Mouse (Mus musculus) left cerebral cortex, adult 8-10 months (tissue): ENCODE measurements around the gene Aatk. TPM values are rescaled to one million over a fixed set of nuclear protein-coding genes. Genes with fewer than 3 reads are reported as not detected.
A peak's percentile ranks its signal among the peaks of the same experiment; 100 is the strongest.

Experiments
- DNase-seq, 2 experiments: peaks; one replicate each; pipeline ENCODE4 v3.0.0; 2022; ENCODE audit warnings: low spot score in 2 of 2
- total RNA-seq, 4 experiments: library from RNA; stranded (reverse); gene quantifications; 2 replicates each; pipeline ENCODE4 v1.2.4; 2022

Aatk gene
- total RNA-seq, 4 experiments from 2014 or later, result 217 to 244 (median 225) TPM

DNA sequence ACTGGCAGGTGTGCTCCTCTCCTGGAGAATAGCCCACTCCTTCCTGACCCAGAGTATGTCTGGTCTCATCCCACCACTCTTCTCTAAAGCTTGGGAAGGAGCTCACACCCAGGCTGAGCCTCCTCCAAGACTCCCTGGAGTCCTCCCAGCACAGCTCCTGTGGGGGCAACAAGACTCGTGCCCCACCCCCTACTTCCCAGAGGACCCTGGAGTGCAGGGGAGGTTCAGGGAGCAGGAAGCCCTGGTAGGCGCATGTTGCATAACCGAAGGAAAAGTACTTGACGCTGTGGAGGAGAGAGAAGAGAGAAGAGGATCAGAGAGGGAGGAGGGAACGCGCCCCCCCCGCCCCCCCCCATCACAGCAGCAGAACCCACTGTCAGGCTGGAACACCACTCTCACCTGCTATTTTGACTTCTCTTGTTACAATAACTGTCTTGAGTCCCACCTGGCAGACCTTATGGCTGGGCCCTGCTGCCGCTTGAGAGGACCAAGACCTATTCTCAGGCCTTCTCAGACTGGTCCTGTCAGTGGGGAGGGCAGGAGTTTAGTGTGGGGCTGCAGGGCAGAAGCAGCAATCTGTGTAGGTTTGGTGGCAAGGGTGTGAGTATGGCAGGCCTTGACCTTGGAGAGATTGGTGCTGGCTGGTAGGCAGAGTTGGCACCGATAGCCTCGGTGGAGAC lies 56.2 kb downstream of the Aatk start:
- DNase-seq, result peak in 1 of 2 experiments; percentile 67

DNA sequence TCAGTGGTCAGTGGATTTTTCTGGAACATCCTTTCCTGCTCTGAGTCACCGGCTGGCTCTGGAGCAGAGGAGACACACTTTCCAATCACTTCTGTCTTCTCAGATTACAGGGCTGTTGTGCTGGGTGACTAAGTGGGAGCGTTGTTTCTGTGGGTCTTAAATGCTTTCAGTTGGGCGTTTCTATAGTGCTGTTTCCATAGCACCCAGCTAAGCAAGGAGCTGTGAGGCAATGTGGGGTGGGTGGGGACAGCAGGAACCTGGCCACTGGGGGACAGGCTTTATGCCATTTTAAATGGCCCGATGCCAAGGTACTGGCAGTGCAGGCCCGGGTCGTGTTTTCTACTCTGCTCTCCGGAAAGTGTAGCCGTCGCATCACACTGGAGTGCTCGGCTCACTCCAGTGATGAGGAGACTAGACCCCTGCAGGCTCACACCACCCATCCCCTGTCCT lies 57.8 kb downstream of the Aatk start:
- peak in 1 of 2 experiments; percentile 82 for DNase-seq

DNA sequence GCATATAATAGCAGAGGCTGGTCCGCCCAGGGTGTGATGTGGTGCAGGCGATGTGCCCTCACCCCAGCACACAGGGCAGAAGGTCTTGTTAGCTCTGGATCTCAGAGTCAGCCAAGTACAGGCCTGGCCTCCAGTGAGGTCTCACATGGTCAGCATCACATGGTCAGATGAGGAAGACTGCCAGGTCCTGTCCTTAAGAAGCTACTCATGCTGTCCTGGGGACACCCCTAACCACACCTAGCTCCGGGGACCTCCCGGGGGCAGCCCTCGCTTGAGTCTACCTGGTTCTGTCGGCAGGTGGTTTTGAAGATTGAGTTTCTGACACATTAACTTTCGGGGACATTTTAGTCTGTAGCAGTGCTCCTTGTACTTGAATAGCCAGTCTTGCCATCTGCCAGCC lies 58.6 kb downstream of the Aatk start:
- DNase-seq, result no peak

DNA sequence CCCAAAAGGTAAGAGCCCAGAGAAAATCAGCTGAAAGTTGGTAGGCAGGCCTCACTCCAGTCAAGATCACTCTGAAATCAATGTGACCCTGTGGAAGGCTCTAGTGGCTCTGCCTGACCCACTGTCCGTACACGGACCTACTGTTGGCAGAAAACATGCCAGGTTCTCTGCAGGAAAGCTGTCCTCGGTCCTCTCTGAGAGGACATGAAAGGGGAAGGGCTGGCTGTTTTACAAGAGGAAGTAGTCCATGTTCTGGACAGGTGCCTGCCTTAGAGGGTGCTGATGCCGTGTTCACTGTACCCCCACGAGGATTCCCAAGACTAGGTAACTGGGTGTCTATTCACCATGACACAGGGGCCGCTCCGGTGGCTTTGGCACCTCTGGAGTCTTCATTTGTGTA lies 59.1 kb downstream of the Aatk start:
- no peak for DNase-seq

DNA sequence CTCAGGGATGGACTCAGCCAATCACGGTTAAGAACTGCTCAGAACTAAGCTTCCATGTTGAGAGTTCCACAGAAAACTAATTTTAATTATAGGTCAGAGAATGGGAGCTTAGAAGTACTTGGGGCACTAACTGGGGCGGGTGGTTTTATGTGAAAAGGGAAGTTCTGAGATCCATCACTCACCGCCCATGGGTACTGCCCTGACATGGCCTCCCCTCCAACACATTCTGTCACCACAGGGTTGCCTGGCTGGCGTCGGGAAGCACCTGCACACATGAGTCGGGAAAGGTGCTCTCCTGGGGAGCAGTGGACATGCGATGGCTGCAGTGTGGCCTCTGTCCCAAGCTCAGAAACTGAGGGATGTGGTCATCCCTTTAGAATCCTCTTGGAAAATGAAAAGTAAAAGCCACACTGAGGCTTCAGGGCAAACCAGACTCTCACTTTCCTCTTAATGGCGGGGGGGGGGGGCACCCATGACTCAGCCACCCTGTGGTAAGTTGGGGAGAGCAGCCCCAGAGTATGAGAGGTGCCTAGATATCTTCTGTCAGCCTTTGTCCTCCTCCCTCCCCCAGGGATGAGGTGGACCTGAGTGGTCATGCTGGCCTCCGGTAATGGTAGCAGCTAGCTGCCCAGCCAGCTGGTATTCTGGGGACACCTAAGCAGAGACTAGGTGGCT lies 60.1 kb downstream of the Aatk start:
- no peak for DNase-seq

DNA sequence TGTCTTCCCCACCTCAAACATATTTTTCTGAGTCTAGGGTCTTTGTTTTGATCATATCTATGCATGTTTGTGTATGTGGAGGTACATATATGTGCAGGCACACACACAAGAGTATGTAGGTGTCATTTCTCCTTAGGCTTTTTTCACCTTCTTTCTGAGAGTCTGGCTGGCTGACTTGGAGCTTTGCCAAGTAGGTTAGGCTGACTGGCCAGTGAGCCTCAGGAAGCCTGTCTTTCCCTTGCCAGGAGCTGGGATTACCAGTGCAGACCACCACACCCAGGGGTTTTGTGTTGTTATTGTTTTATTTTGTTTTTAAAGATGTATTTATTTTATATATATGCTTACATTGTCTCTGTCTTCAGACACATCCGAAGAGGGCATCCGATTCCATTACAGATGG lies 63.8 kb downstream of the Aatk start:
- DNase-seq, result no peak

DNA sequence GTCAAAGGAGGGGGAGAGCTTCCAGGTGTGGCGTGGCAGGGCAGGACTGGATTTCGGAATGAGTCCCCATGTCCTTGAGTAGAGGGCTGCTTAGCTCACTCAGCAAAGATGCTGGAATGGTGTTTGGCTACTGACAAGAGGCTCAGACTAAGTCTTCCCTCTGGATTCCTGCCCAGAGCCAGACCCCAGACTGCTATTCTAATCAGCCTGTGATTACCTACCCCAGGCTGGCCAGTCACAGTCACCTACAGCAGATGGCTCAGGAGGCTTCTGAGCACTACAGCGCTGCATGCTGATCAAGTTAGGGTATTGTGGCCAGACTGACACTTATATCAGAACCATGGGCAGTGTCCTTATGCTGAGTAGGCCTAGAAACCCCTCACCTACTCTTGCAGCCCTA lies 64.7 kb downstream of the Aatk start:
- DNase-seq, result no peak

DNA sequence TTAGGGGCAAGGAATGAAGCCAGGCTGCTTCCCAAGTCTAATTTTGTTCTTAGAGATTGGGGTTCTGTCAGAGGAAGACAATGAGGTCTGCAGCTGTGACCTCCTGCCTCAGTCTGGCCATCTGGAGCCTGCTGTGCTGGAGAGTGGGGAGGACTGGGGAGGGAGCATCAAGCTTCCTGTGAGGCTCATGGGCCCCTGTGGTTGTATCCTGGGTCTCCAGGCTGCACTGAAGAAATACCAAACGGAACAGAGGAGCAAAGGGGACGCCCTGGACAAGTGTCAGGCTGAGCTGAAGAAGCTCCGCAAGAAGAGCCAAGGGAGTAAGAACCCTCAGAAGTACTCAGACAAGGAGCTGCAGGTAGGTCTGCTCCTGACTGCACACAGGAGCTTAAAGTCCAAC lies 65.2 kb downstream of the Aatk start:
- no peak for DNase-seq

DNA sequence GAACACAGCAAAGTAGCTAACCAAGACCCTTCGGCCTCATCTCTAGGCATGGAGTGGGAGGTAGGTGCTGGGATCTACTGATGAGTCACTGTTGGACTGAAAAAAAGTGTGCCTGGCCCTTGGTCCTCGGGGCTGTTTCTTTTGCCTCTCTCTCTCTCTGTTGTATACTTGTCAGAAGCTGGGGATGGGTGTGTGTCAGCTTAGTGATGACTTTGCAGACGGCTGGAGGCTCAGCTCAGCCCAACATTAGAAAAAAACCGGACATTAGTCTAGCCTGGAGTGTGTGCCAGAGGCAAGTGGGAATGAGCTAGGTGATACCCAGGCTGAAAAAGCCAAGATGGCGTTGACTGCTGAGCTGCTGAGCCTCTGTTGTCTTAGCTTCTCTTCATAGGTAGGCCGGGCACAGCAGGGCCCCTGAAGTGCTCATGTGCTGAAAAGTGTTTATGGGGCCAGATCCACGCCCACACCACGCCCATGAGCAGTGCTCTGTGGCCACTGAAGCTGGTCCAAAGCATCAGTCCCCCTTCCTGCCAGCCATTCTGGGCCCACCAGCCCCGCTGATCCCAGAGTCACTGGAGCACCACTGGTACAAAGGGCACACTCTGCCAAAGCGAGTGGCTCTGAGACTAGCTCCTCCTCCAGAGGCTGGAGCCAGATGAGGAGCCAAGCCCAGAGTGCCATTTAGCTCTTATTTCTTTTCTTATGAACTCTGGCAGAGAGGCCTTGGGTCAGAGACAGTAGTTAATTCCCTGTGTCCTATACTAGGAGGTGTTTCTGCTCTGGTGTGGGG lies 67.2 kb downstream of the Aatk start:
- DNase-seq, result no peak

DNA sequence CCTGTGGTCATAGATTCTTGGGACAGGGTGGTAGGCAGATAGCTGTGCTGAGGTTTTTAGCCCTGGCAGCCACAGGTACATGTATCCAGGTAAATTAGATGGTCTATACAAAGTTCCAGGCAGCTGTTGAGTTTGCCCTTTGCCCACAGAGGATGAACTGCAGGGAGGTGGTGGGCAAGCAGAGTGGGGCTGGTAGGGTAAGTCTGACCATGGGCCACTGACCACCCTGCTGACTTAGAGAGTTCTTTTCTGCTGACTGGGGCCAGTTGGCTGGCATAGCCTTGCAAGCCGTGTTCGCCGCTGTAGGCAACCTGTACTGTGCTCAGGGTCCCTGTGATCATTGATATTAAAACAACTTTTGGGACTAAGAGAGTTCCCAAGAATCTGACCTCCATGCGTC lies 68.3 kb downstream of the Aatk start:
- DNase-seq, result no peak

DNA sequence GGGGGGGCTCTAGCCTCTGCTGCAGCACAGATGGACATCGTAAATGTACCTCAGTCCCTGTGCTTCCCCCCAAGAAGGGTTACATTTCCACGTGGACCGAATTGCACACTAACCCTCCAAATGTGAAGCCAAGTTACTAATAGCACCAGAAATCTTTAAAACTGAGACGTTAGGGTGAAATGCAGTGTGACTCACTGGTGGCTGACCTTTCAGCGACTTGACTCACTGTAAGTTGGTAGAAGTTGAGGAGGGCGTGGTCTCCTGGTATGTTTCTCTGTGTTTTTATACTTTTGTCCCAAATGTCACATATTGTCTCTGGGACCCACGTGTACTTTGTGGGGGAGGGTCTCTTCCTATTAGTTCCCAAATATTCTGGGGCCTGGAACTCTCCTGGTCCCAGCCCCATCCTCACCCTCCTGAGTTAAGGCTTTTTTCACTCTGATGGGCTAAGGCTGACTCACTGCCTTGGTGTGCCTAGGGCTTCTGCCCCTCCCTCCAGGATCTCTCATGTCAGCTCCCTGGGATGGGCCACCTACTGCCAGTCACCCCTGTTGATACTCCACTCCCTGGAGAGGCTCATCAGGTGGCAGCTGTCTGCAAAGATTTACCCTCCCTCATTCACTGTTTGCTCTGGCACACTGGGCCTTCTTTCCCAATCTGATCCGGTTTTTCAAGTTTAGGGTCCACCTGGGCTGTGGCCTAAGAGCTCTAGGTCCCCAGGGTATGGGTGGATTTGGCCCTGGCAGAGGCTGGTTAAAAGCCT lies 71.0 kb downstream of the Aatk start:
- no peak for DNase-seq

DNA sequence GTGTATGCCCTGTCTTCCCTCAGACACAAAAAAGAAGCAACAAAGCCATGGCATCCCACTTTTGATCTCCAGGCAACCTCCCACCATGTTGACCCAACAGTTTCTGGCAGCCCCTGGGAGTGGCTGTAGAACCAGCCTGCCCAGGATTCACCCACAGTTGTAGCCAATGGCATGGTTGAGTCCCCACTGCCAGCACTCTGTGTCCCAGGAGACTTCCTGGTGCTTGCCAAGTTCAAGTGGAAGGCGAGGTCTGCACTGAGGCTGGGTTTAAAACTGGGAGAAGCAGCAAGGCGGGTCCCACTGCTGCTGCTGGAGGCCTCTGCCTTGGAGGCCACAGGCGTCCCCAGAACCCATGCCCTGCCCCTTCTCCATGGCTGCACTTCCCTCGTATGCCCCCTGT lies 73.2 kb downstream of the Aatk start:
- no peak for DNase-seq

DNA sequence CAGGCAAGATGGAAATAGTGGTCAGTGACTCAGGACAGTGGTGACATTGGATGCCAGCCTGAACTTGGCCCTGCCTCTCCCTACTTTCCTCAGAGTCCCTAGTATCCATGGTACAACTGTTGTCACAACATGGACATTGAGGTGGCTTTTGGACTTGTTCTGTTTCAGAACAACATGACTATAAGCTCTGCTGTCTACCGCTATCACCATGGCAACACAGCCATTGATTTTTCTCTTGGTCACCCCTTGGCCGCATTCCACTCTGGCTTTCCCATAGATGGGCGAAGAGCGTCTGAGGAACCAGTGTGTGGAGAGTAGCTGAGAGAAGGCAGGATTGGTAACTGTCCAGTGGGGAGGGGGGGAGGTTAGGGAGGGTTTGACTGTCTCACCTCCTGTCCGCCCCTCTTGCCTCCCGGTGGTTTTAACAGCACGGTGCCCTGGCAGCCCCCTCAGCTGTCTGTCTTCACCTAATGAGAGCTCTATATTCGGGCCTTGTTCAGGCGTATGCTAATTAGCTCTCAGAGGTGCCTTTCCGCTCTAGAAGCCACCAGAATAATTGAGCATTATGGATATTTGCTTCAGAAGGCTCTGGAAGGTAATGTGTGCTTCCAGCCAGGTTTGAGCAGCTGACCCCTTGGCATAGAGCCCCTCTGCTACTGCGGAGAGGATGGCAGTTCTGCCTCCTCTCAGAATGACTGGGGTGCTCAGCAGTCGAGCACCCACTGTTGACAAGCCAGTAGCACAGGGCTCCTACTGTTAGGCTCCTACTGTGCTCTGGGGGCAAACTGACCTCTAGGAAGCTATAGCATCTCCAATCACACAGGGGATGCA lies 76.7 kb downstream of the Aatk start:
- DNase-seq, result no peak

DNA sequence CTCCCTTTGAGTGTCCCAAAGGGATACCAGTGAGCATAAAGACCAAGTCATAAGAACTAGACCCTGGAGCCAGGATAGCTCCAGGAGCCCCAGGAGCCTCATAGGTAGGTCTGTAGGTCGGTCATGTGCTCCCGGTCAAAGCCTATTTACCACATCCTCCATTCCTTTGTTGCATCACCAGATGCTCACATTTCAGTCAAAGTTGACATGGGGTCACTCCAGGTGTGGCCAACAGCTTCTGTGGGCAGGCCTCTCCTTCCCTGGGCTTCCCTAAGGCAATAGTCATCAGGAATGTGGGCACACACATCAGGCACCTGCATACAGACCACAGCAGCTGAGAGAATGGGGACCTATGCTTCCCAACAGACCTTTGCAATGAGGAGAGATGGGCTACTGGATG lies 79.1 kb downstream of the Aatk start:
- DNase-seq, result no peak

DNA sequence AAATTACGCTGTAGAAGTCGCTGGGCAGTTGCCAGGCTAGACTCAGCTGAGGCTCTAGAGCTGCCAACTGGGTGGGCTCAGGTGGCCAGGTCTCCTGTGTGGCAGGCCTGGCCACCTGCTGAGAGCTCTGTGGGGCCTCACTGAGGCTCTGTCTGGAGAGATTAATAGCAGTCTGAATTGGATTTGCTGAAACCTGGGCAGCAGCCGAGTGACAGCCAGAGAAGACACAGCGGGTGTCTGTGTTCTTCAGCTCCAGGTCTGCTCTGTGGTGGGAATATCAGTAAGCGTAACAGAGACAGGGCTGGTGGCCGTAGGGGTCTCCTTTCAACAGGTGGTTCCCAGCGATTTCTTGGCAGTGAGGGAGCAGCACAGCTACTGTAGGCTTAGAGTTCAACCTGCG lies 79.6 kb downstream of the Aatk start:
- DNase-seq, result no peak

DNA sequence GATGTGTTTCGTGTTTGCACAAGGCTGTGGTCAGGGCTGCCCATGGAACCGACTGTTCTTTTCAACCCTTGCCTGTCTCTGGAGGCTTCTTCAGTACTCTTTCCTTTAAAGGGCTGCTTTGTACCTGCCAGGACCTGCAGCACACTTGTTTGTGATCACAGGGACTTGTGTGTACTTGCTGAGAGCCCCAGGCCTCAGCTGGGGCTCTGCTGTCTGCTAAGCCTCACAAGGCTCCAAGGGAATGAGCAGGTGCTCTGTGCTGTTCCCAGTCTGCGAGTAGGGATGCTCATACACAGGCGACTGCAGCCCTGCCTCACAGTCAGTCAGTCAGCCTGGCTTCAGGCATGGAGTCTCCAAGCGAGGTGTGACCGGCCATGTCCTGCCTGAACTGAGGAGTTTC lies 80.7 kb downstream of the Aatk start:
- DNase-seq, result no peak

DNA sequence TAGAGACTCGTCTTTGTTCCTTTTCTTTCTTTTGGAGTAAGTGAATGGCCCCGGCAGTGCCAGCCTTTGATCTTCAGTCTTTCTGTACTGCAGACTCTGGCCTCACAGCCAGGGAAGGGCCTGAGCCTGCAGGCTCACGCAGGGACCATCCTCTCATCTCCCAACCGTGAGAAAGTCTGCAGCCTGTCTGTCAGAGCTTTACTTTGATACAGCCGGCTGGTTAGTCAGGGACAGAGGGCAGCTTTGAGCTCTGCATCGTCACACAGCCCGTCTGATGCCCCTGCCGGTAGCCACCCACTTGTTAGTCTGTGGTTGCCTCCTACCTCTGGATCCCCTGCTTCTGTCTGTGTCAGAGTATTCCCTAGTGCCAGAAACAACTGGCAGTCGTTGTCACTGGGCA lies 81.9 kb downstream of the Aatk start:
- DNase-seq, result no peak

DNA sequence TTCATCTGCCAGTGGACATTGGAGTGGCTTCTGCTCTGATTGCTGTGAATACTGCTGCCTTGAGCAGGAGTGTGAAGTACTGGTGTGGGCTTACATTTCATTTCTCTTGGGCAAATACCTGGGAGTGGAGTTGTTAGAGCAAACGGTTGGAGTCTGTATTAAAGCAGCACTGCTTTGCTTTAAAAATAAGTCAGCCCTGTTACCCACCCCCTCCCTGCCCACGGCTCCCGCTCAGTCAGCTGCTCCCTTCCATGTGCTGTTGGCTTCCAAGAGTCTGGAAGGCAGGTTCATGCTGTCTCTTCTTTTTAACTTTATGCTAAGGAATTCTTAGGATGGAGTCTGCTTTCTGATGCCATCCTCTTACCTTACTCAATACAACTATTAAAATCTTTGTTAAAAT lies 85.5 kb downstream of the Aatk start:
- no peak for DNase-seq

DNA sequence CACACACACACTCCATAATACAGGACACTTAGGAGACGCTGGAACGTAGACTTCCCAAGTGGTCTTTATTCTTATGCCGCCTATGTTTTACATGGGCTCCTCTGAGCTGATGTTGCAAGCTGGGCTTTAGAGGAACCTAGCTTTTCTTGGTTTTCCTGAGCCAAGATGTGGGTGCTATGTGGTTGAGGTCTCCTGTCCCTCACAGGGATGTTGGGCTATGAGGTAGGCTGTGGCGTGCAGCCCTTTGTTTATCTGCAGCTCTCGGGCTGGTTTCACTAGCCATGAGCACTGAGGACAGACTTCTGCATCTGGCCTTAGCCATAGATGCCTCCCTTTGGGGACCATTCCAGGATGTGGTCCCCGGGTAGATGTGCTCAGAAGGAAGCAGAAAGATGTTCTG lies 86.3 kb downstream of the Aatk start:
- no peak for DNase-seq

DNA sequence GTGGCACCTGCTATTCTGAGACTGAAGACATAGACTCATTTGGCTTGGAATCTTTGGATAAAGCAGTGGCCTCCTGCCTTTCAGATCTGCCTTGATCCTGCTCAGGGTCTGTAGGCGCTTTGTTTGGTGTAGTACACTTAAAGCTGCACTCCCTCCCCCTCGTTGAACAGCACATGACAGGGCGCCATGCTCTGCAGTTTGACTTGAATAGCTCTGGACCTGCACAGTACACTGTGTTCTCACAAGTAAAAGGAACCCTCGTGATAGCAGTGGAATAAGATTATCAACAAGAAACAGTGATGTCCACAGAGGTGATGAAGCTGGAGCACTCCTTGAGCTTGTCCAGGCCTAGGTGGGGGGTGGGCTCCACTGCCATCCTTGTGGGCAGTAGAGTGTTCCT lies 87.3 kb downstream of the Aatk start:
- DNase-seq, result no peak

DNA sequence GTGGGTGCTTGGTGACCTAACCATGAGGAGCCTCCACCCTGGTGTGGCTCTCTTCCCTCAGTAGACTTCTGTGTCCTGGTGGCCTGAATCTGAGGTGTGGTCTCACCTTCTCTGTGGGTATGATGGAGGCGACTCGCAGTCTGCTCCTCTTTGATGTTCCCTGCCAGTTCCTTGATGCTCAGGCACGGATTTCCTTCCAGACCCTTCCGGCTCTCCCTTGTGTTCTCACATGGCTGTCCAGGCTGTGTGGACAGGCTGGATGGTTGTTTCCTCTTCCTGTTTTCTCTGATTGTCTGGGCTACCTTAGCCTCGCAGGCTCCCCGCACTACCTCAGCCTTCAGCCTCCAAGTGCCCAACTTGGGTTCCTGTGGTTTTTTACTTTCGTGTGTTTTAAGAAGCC lies 88.1 kb downstream of the Aatk start:
- no peak for DNase-seq
